Mouse (Mus musculus): ENCODE measurements around the gene Clec4a2.
"Not testable (repeated sequence)": the region's sequence is repeated elsewhere in the genome, so short reads cannot be mapped to it uniquely, and the experiment has no call there.

Gene Clec4a2

DNA sequence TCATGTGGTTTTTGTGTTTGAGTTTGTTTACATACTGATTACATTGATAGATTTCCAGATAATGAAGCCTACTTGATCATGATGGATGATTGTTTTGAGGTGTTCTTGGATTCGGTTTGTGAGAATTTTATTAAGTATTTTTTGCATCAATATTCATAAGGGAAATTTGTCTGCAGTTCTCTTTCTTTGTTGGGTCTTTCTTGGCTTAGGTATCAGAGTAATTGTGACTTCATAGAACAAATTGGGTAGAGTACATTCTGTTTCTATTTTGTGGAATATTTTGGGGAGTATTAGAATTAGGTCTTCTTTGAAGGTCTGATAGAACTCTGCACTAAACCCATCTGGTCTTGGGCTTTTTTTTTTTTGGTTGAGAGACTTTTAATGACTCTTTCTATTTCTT lies at the start of gene Clec4a2:
Gene Clec4a2, plus strand, starts transcription at position 301 of the 400 bp plus-strand sequence.
- DNase-seq (ENCODE audit: low read depth, low spot score) = not testable (repeated sequence)

DNA sequence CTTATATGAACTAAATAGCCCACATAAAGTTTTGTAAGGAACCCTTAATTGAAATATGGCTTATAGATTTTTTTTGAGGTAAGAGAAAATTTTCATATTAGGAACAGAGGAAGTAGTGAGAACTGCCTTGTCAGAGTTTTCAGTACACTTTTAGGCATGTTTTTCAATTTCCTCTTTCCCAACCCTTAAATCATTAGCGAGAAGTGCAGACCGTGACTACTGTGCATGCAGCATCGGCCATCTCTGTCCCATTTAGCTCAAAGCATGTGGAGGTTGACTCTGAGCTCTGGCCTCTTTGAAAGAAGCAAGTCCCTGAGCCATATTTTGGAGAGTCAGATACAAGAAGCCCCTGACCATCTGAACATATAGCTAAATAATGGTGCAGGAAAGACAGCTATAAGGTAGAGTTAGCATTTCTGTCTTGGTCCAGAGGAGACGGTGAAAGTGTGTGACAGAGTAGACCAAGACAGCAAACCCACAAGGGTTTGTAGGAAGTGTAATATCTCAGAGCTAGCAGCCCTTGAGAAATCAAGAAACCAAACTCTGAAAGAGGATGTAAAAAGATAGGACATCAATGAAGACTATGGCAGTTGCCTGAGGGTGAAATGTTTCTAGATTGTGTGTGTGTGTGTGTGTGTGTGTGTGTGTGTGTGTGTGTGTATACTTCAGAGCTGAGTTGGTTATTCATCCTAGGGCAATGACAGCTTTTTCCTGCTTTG lies 10.9 kb upstream of the Clec4a2 start:
- no peak for DNase-seq (ENCODE audit: low read depth, low spot score)

DNA sequence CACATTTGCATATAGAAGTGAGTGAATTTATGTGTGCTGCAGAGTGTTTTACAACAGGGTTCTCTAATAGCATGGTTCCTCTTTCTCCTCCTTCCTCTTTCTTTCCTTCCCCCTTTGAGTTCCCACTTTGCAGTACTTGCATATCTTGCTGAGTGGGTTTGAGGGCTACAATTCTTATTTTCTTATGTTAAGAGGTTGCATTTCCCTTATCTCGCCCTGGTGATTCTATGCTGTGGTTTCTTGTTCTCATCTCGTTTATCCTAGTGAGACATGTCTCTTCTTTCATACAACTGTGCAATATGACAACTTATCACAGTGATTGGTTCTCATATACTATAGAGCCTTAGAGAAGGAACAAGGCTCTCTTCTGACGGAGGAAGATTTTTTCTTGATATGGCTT lies 17.0 kb downstream of the Clec4a2 start:
- no peak for DNase-seq (ENCODE audit: low read depth, low spot score)

DNA sequence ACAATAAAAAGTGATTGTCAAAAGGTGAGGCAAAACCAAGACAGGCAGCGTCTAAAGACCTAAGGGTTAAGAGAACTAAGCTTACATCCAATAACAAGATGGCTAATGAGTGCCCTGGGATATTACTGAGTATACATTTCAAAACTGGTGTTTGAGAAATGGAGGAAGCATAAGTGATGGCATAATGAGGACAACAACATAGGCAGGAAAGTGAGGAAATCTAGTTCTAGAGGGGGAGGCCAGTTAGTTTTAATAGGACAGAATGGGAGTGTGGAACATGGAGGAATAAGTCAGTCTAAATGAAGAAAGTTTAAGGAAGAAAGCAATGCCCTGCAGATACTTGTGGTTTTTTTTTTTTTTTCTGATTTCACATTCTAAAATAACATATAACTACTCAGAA lies 20.9 kb downstream of the Clec4a2 start:
- no peak for DNase-seq (ENCODE audit: low read depth, low spot score)

DNA sequence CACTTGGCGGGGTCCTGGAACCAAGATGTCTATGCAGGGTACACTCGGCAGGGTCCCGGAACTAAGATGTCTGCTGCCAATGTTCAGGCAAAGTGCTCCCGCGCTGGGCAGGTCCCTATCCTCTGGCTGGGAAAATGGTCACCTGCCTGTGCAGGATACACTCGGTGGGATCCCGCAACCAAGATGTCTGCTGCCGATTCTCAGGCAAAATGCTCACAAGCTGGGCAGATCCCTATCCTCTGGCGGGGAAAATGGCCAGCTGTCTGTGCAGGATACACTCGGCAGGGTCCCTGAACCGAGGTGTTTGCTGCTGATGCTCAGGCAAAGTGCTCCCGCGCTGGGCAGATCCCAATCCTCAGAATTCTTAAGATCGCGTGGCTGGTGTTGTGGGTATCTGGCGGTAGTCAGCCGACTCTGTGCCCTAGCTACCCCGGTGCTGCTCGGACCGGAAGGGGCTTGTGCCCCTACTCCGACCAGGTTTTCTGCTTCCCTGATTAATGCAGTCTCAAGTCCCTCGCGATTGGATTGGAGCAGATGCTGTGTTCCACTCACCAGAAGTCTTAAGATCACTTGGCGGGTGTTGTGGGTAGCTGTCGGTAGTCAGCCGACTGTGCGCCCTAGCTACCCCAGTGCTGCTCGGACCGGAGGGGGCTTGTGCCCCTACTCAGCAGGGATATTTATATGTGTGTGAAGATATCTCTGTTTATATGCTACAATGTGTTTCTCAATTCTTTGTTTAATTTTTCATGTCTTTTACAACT lies 31.7 kb downstream of the Clec4a2 start:
- DNase-seq (ENCODE audit: low read depth, low spot score) = not testable (repeated sequence)

DNA sequence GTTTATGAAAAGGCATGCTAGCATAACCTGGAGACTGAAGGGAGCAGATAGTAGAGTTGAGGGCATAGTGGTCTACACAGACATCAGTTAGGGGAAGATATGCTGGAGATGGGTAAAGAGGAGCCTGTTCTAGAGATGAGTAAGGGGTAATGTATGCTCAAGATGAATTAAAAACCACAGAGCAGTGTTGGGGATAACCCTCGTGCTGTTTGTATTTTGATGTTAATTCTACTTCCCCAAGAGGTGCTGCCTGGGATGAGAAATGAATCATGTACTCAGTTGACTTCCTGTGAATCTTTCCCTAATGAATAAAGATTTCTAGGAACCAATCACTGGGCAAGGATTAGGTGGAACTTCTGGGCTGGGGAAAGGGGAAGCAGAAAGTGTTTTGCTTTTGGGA lies 63.9 kb downstream of the Clec4a2 start:
- DNase-seq (ENCODE audit: low read depth, low spot score) = no peak

DNA sequence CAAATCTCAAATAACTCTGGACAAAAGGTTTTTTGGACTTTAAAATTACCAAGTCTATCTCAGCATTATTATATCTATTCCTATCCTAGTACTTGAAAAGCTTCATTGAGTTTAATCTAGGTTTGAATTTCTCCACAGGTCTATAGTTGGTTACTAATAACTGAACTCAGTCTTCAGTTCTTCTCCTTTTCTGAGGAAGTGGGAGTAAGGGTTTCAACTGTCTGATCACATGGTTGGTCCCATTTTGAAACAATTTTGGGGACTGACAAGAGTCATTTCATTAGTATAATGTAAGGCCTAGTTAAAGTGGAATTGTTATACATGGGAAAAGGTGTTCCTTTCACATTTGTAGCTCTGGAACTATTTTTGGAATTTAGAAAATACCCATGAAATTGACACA lies 64.8 kb downstream of the Clec4a2 start:
- DNase-seq (ENCODE audit: low read depth, low spot score) = no peak

DNA sequence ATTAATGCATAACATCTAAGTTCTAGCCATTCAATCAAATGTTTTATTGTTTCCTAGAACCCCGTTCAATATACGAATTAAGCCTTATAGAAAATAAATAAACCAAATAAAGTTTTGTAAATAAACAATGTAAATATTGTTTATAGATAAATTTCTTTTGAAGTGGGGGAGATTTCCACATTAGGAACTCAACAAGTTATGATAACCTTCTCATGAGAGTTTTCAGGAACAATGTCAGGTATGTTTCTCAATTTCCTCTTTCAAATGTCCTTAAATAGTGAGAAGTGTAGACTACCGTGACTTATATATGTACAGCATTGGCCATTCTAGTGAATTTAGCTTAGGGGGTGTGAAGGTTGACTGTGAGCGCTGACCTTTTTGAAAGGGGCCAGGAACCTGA lies 66.4 kb downstream of the Clec4a2 start, which contains the start of gene Clec4b2:
Gene Clec4b2, plus strand, starts transcription at position 301 of the 400 bp plus-strand sequence.
- DNase-seq (ENCODE audit: low read depth, low spot score) = no peak

DNA sequence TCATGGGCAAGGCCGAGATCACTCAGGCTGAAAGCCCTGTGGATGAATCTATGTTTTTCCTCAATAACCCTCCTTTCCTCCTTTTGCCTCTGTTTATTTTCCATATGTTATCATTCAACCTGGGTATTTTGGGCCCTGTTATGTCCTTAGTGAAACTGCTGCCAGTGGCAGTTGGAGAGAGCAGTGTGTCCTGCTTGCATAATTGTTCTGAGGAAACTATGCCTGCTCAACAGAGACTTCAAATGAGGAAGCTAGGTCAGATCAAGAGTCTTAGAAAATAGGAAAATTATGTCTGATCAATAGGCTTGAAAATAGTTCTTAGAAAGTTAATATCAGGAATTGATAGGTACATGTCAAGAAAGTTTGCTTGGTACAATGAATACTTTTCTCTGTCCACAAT lies 69.3 kb downstream of the Clec4a2 start:
- no peak for DNase-seq (ENCODE audit: low read depth, low spot score)

DNA sequence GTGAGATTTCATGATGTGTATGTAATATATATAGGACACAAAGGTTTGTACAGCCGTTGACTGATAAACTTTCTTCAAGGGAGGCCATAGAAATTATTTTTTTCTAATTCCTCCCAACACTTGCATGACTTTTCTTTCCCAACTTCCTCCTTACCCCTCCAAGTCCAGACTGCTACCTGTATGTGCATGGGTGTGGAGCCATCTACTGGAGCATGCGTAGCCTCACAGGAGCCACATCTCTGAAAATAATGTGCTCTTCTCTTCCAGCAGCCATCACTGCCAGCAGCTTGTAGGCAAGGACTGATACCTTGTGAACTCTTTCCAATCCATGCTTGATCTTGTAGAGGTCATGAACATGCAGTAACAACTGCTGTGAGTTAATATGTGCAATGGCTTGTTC lies 78.6 kb downstream of the Clec4a2 start:
- not testable (repeated sequence) for DNase-seq (ENCODE audit: low read depth, low spot score)
